Mouse (Mus musculus) small intestine, adult 2 months (tissue): ENCODE data around the gene Ppfibp2. TPM values are rescaled to one million over a fixed set of nuclear protein-coding genes. Genes with fewer than 3 reads are reported as not detected.

Experiments used
- H3K27ac ChIP-seq: fragments of 200-500 bp; 2 replicates; pipeline ENCODE4 v1.5.1; 2012; ENCODE audit warnings: low read depth, low read length, control low read depth, inconsistent platforms; ENCODE audit not compliant: insufficient read depth
- H3K27me3 ChIP-seq: fragments of 200-500 bp; 2 replicates; pipeline ENCODE4 v1.6.1; 2012; ENCODE audit warnings: mild to moderate bottlenecking, moderate library complexity, low read length, inconsistent platforms; ENCODE audit not compliant: control insufficient read depth, insufficient read depth
- H3K36me3 ChIP-seq: fragments of 200-500 bp; 2 replicates; pipeline ENCODE4 v1.6.1; 2012; ENCODE audit warnings: mild to moderate bottlenecking, low read length, control low read depth, inconsistent platforms; ENCODE audit not compliant: control insufficient read depth, insufficient read depth
- H3K4me1 ChIP-seq: fragments of 200-500 bp; 2 replicates; pipeline ENCODE4 v1.6.1; 2012; ENCODE audit warnings: low read length, inconsistent platforms, mixed read lengths; ENCODE audit not compliant: control insufficient read depth, insufficient read depth, insufficient read length
- H3K4me3 ChIP-seq: fragments of 200-500 bp; 2 replicates; pipeline ENCODE4 v1.5.1; 2012; ENCODE audit warnings: low read depth, mild to moderate bottlenecking, control low read depth, inconsistent platforms, low read length, moderate library complexity
- CTCF ChIP-seq: fragments of 200-500 bp; IDR thresholded peaks from 2 replicates; pipeline ENCODE4 v1.5.1; 2012; ENCODE audit warnings: low read depth, mild to moderate bottlenecking, control low read depth, inconsistent platforms, low read length, moderate library complexity, mixed read lengths; ENCODE audit not compliant: insufficient replicate concordance, insufficient read length; ENCODE audit errors: extremely low read depth
- POLR2A ChIP-seq: fragments of 200-500 bp; IDR thresholded peaks from 2 replicates; pipeline ENCODE4 v1.6.1; 2012; ENCODE audit warnings: low read depth, mild to moderate bottlenecking, control low read depth, inconsistent platforms, low read length, moderate library complexity
- WGBS: fragments of 180-500 bp; shearing (Covaris S2); methylation state at CpG from one replicate; pipeline ENCODE4 v1.1.7; 2018; 5-methylcytosine and 5-hydroxymethylcytosine counted together
- polyA plus RNA-seq: library from polyadenylated mRNA; depleted of rRNA; stranded (reverse); fragments of >200 nt; gene quantifications from 2 replicates; pipeline ENCODE4 v1.2.3, GENCODE M21; 2012; rRNA removed

Ppfibp2 gene
- 3.9 and 10.6 TPM in 2 replicates for polyA plus RNA-seq

DNA sequence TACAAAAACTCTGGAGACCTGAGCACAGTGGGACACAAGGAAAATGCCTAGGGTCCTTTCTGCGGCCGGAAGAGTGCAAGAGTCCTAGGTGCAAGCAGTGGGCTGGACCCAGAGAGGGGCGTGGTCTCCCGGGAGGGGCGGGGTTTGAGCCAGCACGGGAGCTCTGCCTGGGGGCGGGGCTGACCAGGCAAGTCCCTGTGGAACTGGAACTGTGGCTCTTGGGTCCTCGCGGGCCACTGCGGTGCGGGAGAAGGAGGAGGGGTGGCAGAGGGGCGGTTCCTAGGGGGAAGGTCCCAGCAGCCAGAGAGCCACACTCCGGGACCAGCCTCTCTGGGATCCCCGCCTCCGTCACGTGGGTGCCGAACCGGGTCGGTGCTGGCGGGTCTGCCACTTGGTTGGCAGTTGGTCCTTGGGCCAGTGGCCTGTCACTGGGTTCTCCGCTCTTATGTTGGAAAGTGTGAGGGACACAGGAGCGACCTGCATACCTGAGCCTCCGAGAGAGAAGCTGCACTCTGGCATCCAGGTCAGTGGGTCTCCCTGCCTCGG lies at the start of gene Ppfibp2:
Ppfibp2 (plus strand) TSS at position 351 of the 546 bp plus-strand sequence.
- under 1% methylated on average over 24 of the region's 24 CpGs for WGBS

DNA sequence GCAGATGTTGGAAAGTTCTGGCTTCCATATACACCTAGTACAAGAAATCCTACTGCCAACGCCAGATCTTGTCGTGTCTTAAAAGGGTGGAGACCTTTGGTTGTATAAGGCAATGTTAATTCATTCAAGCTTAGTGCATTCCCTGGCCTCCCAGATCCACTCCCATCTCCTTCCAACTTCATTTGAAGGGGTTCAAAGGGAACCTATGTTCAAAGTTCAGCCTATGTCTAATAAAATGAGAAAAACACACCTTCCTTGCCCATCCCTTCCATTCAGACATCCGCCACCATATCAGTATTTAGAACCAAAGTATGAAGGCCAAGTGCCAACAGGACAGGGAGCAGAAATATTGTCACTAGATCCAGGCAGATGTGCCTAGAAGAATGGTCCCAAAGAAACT lies 47.1 kb upstream of the Ppfibp2 start:
- Histone ChIP-seq H3K4me3 (no peak overlapping the region), H3K27ac (no peak overlapping the region), H3K27me3 (no peaks in the 10 kb centered on the region; the same call in 1 of the 2 replicates), H3K36me3 (no peaks in the 10 kb centered on the region), H3K4me1 (no peaks in the 10 kb centered on the region)
- 39% methylated on average over 3 of the region's 3 CpGs for WGBS
- TF ChIP-seq CTCF (no peak), POLR2A (no peak)

More for the DNA sequence above, at the start of gene Ppfibp2:
- peak within 1 kb of the TSS; percentile 82 for H3K4me3 ChIP-seq
- peaks cover 6% of the 10 kb centered on the region; the same call in 1 of the 2 replicates for H3K4me1 ChIP-seq
- no peaks in the 10 kb centered on the region for H3K27me3 ChIP-seq
- no peak for TF ChIP-seq POLR2A
- no peak for TF ChIP-seq CTCF
- H3K27ac ChIP-seq: peak within 1 kb of the TSS; percentile 92
- no peaks in the 10 kb centered on the region for H3K36me3 ChIP-seq

DNA sequence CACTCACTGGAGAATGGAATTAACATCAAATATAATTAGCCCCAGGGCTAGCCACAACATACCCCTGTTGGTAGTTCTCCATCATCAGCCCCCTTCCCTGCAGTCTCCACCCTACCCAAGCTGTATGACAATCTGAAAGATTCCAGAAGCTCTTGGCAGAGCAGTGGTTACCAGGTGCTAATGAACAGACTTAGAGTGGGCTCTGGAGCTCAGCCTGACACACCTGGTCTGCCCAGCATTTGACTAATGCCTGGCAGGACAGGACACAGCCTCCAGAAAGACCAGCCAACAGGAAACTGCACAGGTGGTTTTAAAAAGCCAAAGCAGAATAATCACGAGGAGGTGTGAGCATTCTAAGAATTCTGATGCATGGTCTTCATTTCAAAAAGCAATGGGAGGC lies 41.5 kb upstream of the Ppfibp2 start:
- Histone ChIP-seq H3K36me3 (no peaks in the 10 kb centered on the region), H3K4me1 (no peaks in the 10 kb centered on the region), H3K27ac (no peak overlapping the region), H3K4me3 (no peak overlapping the region), H3K27me3 (no peaks in the 10 kb centered on the region; the same call in 1 of the 2 replicates)
- TF ChIP-seq CTCF (no peak), POLR2A (no peak)
- WGBS: 46% methylated on average over 1 of the region's 1 CpGs

DNA sequence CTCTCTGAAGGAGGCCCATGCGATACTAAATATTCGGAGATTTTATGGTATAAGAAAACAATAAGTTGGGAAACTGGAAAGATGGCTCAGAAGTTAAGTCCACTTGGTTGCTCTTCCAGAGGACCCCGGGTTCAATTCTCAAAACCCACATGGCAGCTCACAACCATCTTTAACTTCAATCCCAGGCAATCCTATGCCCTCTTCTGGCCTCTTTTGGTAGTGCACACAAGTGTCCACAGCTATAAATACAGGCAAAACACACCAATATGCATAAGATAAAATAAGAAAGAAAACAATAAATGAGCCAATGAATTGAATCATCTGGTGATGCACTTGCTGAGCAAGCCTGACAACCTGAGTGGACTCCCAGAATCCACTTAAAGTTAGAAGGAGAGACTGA lies 39.1 kb upstream of the Ppfibp2 start:
- no peak overlapping the region for H3K4me3 ChIP-seq
- 81% methylated on average over 3 of the region's 3 CpGs for WGBS
- H3K27me3 ChIP-seq: no peaks in the 10 kb centered on the region
- H3K27ac ChIP-seq: no peak overlapping the region
- H3K36me3 ChIP-seq: no peaks in the 10 kb centered on the region
- TF ChIP-seq POLR2A: no peak
- no peak for TF ChIP-seq CTCF
- H3K4me1 ChIP-seq: no peaks in the 10 kb centered on the region

DNA sequence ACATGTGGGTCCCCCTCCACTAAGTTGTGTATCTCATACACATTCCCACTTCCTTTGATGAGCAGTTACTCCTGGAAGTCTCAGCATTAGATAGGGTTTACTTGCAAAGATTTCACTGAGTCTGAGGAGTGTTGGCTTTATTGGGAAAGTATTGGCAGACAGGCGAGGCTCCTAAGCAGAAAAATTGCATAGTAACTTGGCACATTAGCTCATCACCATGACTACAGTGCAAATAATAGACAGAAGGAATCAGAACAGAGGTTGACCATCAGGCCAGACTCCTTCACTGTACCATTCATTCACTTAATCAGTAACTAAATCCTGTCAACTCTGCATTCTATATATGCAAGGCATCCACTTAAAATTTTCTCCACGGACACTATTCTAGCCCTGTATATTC lies 34.3 kb upstream of the Ppfibp2 start:
- TF ChIP-seq CTCF (no peak), POLR2A (no peak)
- no peaks in the 10 kb centered on the region for H3K27me3 ChIP-seq
- 37% methylated on average over 2 of the region's 2 CpGs for WGBS
- no peaks in the 10 kb centered on the region for H3K4me1 ChIP-seq
- H3K4me3 ChIP-seq: no peak overlapping the region
- no peaks in the 10 kb centered on the region for H3K36me3 ChIP-seq
- no peak overlapping the region for H3K27ac ChIP-seq

DNA sequence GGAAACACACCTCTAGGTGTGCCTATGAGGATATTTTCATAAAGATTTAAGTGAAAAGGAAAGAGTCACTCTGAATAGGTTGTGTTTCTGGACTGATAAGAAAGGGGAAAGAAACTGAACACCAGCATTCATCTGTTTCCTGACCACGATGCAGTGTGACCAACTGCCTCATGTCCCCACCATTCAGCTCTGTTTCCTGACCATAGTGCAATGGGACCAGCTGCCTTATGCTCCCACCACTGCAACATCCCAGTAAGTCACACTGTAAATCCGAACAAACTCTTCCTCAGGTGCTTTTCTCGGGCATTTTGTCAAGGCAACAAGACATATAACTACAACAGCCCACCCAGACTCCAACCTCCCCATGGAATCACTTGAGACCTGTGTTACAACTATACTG lies 33.4 kb upstream of the Ppfibp2 start:
- Histone ChIP-seq H3K4me3 (no peak overlapping the region), H3K4me1 (no peaks in the 10 kb centered on the region), H3K27me3 (no peaks in the 10 kb centered on the region), H3K27ac (no peak overlapping the region), H3K36me3 (no peaks in the 10 kb centered on the region)
- TF ChIP-seq CTCF (no peak), POLR2A (no peak)
- WGBS: 72% methylated on average over 3 of the region's 3 CpGs

DNA sequence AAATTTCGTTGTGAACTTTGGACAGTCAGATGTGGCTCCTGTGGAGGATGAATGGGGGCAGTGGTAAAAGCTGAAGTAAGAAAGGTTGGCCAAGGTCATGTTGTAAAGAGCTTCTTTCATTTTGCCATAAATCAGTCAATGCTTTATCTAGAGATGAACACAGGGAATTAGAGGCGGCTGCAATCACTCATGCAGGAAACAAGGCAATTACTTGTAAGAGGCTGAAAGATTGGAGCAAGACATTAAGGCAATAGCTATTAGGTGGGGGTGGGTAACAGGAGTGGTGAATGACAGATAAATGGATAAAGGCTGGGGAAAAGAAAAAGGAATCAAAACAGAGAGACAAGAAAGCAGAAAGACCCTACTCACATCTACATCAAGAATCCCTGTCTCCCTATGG lies 31.3 kb upstream of the Ppfibp2 start:
- Histone ChIP-seq H3K27ac (no peak overlapping the region), H3K4me3 (no peak overlapping the region), H3K4me1 (no peaks in the 10 kb centered on the region), H3K36me3 (no peaks in the 10 kb centered on the region), H3K27me3 (no peaks in the 10 kb centered on the region)
- TF ChIP-seq POLR2A: no peak
- TF ChIP-seq CTCF: no peak
- 23% methylated on average over 2 of the region's 2 CpGs for WGBS

DNA sequence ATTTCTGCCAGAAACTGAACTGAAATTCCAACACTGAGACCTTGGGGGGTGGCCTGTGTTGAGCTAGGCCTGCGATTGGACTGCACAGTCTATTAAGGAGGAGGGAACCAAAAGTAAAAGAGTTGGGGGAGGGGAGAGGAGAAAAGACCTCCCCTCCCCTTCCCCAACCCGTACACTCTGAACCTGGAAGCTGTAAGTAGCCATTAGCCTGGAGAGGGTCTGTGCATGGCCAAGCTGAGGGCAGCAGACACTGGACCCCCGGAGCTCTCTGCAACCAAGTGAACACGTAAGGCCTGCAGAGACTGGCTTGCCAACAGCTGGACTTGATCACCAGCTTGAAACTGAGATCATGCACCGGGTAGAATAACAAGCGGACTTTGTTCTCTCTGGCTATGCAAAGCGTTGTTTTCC lies 27.7 kb upstream of the Ppfibp2 start, which contains the start of gene Olfml1:
Olfml1 (plus strand) TSS at position 186 of the 411 bp plus-strand sequence.
- Histone ChIP-seq H3K4me1 (no peaks in the 10 kb centered on the region), H3K4me3 (peak within 1 kb of the TSS; percentile 47), H3K36me3 (no peaks in the 10 kb centered on the region), H3K27me3 (no peaks in the 10 kb centered on the region), H3K27ac (peak within 1 kb of the TSS; percentile 4; the same call in 1 of the 2 replicates)
- 22% methylated on average over 7 of the region's 7 CpGs for WGBS
- TF ChIP-seq POLR2A: no peak
- no peak for TF ChIP-seq CTCF
